Mouse (Mus musculus): ENCODE results near the gene ccdc198.
"Not testable (repeated sequence)": the region's sequence is repeated elsewhere in the genome, so short reads cannot be mapped to it uniquely, and the experiment has no call there.

DNA sequence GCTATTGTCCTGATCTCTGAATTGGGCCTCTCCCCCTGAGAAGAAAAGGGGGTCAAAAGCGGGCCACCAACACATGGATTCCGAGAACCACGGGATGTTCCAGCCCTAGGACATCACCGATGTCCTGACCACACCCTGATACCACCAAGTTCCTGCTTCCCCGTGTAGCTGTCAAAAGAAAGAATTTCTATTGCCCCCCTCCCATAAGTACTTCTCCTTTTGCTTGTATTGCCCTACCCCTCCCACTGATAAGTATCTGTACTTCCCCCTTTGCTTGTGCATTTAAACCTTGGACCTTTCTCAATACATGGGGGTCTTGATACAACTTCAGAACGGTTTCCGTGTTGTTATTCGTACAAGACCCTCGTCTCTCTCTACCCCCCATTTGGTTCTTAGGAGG lies 33.2 kb upstream of the ccdc198 start:
- not testable (repeated sequence) for TF ChIP-seq POLR2A, CTCF (IDR thresholded peaks at IDR 0.05; ENCODE audit: insufficient read depth, low read depth, low read length)
